Mouse (Mus musculus) liver, adult 2 months (tissue): ENCODE measurements around the gene Lrrc37a. TPM values are rescaled to one million over a fixed set of nuclear protein-coding genes. Genes with fewer than 3 reads are reported as not detected.
"Not testable (repeated sequence)": the region's sequence is repeated elsewhere in the genome, so short reads cannot be mapped to it uniquely, and the experiment has no call there.

Experiments
- DNase-seq: peaks from one replicate; pipeline ENCODE4 v3.0.0-alpha.2; 2011; ENCODE audit warnings: low read depth, low spot score; ENCODE audit errors: extremely low read depth
- H3K27ac ChIP-seq: fragments of 200-500 bp; replicated peaks from 2 replicates; pipeline ENCODE4 v1.5.1; 2012; ENCODE audit warnings: low read depth, mild to moderate bottlenecking, control low read depth, inconsistent platforms, low read length; ENCODE audit not compliant: insufficient read depth
- H3K27me3 ChIP-seq: fragments of 200-500 bp; 2 replicates; pipeline ENCODE4 v1.6.1; 2012; ENCODE audit warnings: mild to moderate bottlenecking, moderate library complexity, low read length, inconsistent platforms; ENCODE audit not compliant: control insufficient read depth, insufficient read depth
- H3K36me3 ChIP-seq: fragments of 200-500 bp; 2 replicates; pipeline ENCODE4 v1.6.1; 2012; ENCODE audit warnings: low read length, inconsistent platforms; ENCODE audit not compliant: control insufficient read depth, insufficient read depth
- H3K4me1 ChIP-seq: fragments of 200-500 bp; 2 replicates; pipeline ENCODE4 v1.6.1; 2011; ENCODE audit warnings: low read length; ENCODE audit not compliant: control insufficient read depth, insufficient read depth
- H3K4me3 ChIP-seq: fragments of 200-500 bp; 2 replicates; pipeline ENCODE4 v1.5.1; 2011; ENCODE audit warnings: low read depth, mild to moderate bottlenecking, control low read depth, low read length, moderate library complexity; ENCODE audit not compliant: insufficient read depth
- H3K79me2 ChIP-seq: fragments of 200-500 bp; 2 replicates; pipeline ENCODE4 v1.6.1; 2012; ENCODE audit warnings: inconsistent platforms, mild to moderate bottlenecking, low read length, moderate library complexity; ENCODE audit not compliant: control insufficient read depth, insufficient read depth
- H3K9ac ChIP-seq: fragments of 200-500 bp; 2 replicates; pipeline ENCODE4 v1.6.1; 2012; ENCODE audit warnings: low read depth, mild to moderate bottlenecking, control low read depth, inconsistent platforms, low read length
- CTCF ChIP-seq: fragments of 200-500 bp; IDR thresholded peaks from 2 replicates; pipeline ENCODE4 v1.5.1; 2011; ENCODE audit warnings: low read depth, low read length, control low read depth
- POLR2A ChIP-seq: fragments of 200-500 bp; IDR thresholded peaks from 2 replicates; pipeline ENCODE4 v1.6.1; 2011; ENCODE audit warnings: low read length, control low read depth; ENCODE audit not compliant: insufficient read depth; ENCODE audit errors: extremely low read depth
- WGBS: fragments of 180-500 bp; shearing (Covaris S2); methylation state at CpG from one replicate; pipeline ENCODE4 v1.1.7; 2018; 5-methylcytosine and 5-hydroxymethylcytosine counted together
- polyA plus RNA-seq: library from polyadenylated mRNA; depleted of rRNA; stranded (reverse); fragments of >200 nt; gene quantifications from 2 replicates; pipeline ENCODE4 v1.2.3, GENCODE M21; 2012
- total RNA-seq: library from RNA; depleted of rRNA; stranded (reverse); fragments of >200 nt; gene quantifications from 2 replicates; pipeline ENCODE4 v1.2.3, GENCODE M21; 2014

Gene Lrrc37a
- total and polyA plus RNA-seq, 2 experiments = not detected

- Histone ChIP-seq H3K27me3 (no peaks in the 10 kb centered on the region), H3K4me3 (peak overlapping the region; percentile 48), H3K79me2 (peaks cover 27% of the 10 kb centered on the region), H3K9ac (peak overlapping the region; percentile 70), H3K36me3 (no peaks in the 10 kb centered on the region), H3K4me1 (peaks cover 2% of the 10 kb centered on the region), H3K27ac (peak overlapping the region; percentile 84)
- peak; percentile 82 for DNase-seq
- 3% methylated on average over 14 of the region's 14 CpGs for WGBS
- TF ChIP-seq POLR2A (no peak), CTCF (no peak)
Measured at GRCm38 (mm10) chr11:103412950-103413423, 91.4 kb downstream of the Lrrc37a start.

GRCm38 (mm10) chr11:103411981-103412949, 92.1 kb downstream of the Lrrc37a start, which contains the start of gene Plekhm1:
Plekhm1 (minus strand) TSS chr11:103412687.
- H3K9ac ChIP-seq = peak within 1 kb of the TSS; percentile 96
- peak; percentile 84 for DNase-seq
- peaks cover 27% of the 10 kb centered on the region for H3K79me2 ChIP-seq
- H3K36me3 ChIP-seq = no peaks in the 10 kb centered on the region
- H3K27me3 ChIP-seq = no peaks in the 10 kb centered on the region
- under 1% methylated on average over 67 of the region's 67 CpGs for WGBS
- TF ChIP-seq POLR2A (peak; percentile 70), CTCF (no peak)
- H3K4me3 ChIP-seq = peak within 1 kb of the TSS; percentile 92
- peak within 1 kb of the TSS; percentile 84 for H3K27ac ChIP-seq
- peaks cover 2% of the 10 kb centered on the region for H3K4me1 ChIP-seq

GRCm38 (mm10) chr11:103411301-103411700, 93.1 kb downstream of the Lrrc37a start:
- Histone ChIP-seq H3K79me2 (peaks cover 27% of the 10 kb centered on the region), H3K9ac (no peak overlapping the region), H3K36me3 (no peaks in the 10 kb centered on the region), H3K27ac (no peak overlapping the region), H3K4me3 (no peak overlapping the region), H3K27me3 (no peaks in the 10 kb centered on the region), H3K4me1 (peaks cover 3% of the 10 kb centered on the region)
- 91% methylated on average over 1 of the region's 1 CpGs for whole genome bisulfite sequencing
- DNase-seq = no peak
- TF ChIP-seq CTCF = no peak
- no peak for TF ChIP-seq POLR2A

- Histone ChIP-seq H3K4me3 (no peak overlapping the region), H3K27me3 (no peaks in the 10 kb centered on the region), H3K79me2 (peaks cover 30% of the 10 kb centered on the region), H3K4me1 (peaks cover 5% of the 10 kb centered on the region), H3K36me3 (0 out of 2 replicates have a peak, but pooled peaks cover 2% of the 10 kb centered on the region), H3K27ac (no peak overlapping the region), H3K9ac (no peak overlapping the region)
- DNase-seq = no peak
- 92% methylated on average over 13 of the region's 13 CpGs for WGBS
- TF ChIP-seq POLR2A (no peak), CTCF (no peak)
Measured at GRCm38 (mm10) chr11:103408880-103409279, 95.5 kb downstream of the Lrrc37a start.

GRCm38 (mm10) chr11:103407136-103407535, 97.3 kb downstream of the Lrrc37a start:
- not testable (repeated sequence) for H3K9ac ChIP-seq

More at GRCm38 (mm10) chr11:103407136-103407535, 97.3 kb downstream of the Lrrc37a start:
- DNase-seq, H3K27ac ChIP-seq, H3K4me1 ChIP-seq, H3K36me3 ChIP-seq, H3K27me3 ChIP-seq, H3K4me3 ChIP-seq: not testable (repeated sequence)
- H3K79me2 ChIP-seq = peaks cover 28% of the 10 kb centered on the region
- 71% methylated on average over 5 of the region's 5 CpGs for whole genome bisulfite sequencing
